Comparison of ENCODE assay signal across 8 mouse cellular contexts in the genomic region with DNA sequence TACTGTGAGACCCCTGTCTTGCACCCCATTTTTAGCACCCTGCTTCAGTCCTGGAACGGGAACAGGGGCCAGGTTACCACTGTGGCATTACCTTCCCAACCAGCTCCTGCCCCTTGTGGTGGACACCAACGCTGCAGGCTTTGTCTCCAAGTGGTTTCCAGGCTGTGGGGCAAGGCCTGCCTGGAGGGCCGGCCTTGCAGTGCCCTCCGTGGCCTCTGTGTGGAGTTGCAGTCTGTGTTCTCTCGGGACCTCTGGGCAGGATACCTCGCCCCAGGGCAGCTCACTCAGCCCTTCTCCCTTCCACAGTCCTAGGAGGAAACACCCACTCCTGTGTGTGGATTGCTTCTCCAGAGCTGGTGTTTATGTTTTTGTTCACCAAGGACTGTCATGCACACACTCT. TPM values are rescaled to one million over a fixed set of nuclear protein-coding genes. Genes with fewer than 3 reads are reported as not detected.
DNase-seq lines count a peak whose midpoint lies in the region; ATAC-seq lines count a peak whose summit lies in the region.

No protein-coding gene starts in this region.

- no peaks in the 10 kb centered on the region for H3K36me3 ChIP-seq in hindbrain, embryonic 13.5 days

- peak; percentile 89 for DNase-seq in R1 (ENCODE audit: low read depth, low spot score)
- peak; percentile 91 for DNase-seq in cerebellum, postnatal 10 days
- peak; percentile 47 to 49 for DNase-seq in frontal cortex, postnatal 25 days (ENCODE audit: low spot score in 2 of 2)
- DNase-seq in layer of hippocampus, postnatal 14 days (ENCODE audit: low spot score in 2 of 2), result peak; percentile 54 to 57
- DNase-seq in lung, postnatal 14 days, result peak; percentile 92
- peak; percentile 67 to 79 for DNase-seq in right cerebral cortex, postnatal 10 days (ENCODE audit: low spot score in 2 of 2)
- peak; percentile 79 to 86 for DNase-seq in urinary bladder, postnatal 4 days (ENCODE audit: low spot score in 2 of 2)

- H3K4me3 ChIP-seq in hindbrain, embryonic 13.5 days, result no peak overlapping the region

- 3% methylated on average over 6 of the region's 6 CpGs for WGBS in hindbrain, embryonic 13.5 days

- H3K9ac ChIP-seq in hindbrain, embryonic 13.5 days, result no peak overlapping the region

- no peaks in the 10 kb centered on the region for H3K27me3 ChIP-seq in hindbrain, embryonic 13.5 days

- H3K4me1 ChIP-seq in hindbrain, embryonic 13.5 days (replicated peaks), result peaks cover 12% of the 10 kb centered on the region

- ATAC-seq in hindbrain, embryonic 13.5 days (ENCODE audit: low FRiP score), result peak; percentile 82

- H3K9me3 ChIP-seq in hindbrain, embryonic 13.5 days, result no peaks in the 10 kb centered on the region

- H3K27ac ChIP-seq in hindbrain, embryonic 13.5 days, result no peak overlapping the region

- H3K4me2 ChIP-seq in hindbrain, embryonic 13.5 days, result no peak overlapping the region

RNA-seq across cellular contexts. Expression of a gene that starts 43.2 kb away (rescaled TPM):
- 0.62 and 0.75 TPM in 2 replicates for polyA plus RNA-seq in hindbrain, embryonic 13.5 days (2015; fragmentation: Nextera tagmentation; extraction: Ambion mirVana)
- 1 to 10 TPM; 1.1 to 1.9 TPM for total RNA-seq in layer of hippocampus, postnatal 14 days (2021)
